Mouse (Mus musculus): ENCODE results near the gene Cntnap1.

- TF ChIP-seq CTCF (IDR thresholded peaks at IDR 0.05; ENCODE audit: low read depth, low read length) (no peak), POLR2A (IDR thresholded peaks at IDR 0.05; ENCODE audit: insufficient read depth, low read length) (no peak)
These were observed 55.2 kb downstream of the Cntnap1 start for GRCm38 (mm10) chr11:101225331-101226064.

All from ES-Bruce4 (cell line).